Mouse (Mus musculus) embryonic fibroblast, embryonic 13.5 days (primary cell): ENCODE measurements around the gene Fut8. TPM values are rescaled to one million over a fixed set of nuclear protein-coding genes. Genes with fewer than 3 reads are reported as not detected.

ENCODE experiments used
- H3K27ac ChIP-seq: 2 replicates; pipeline ENCODE4 v1.5.1; 2012; ENCODE audit warnings: low read length, control low read depth, inconsistent platforms; ENCODE audit not compliant: insufficient read depth
- H3K4me1 ChIP-seq: 2 replicates; pipeline ENCODE4 v1.6.1; 2011; ENCODE audit warnings: low read length; ENCODE audit not compliant: control insufficient read depth, insufficient read depth
- H3K4me3 ChIP-seq: 2 replicates; pipeline ENCODE4 v1.5.1; 2011; ENCODE audit warnings: mild to moderate bottlenecking, control low read depth, low read length; ENCODE audit not compliant: insufficient read depth
- CTCF ChIP-seq: IDR thresholded peaks from 2 replicates; pipeline ENCODE4 v1.5.1; 2011; ENCODE audit warnings: mild to moderate bottlenecking, control low read depth, low read length, moderate library complexity, borderline replicate concordance; ENCODE audit not compliant: insufficient read depth
- POLR2A ChIP-seq: IDR thresholded peaks from 2 replicates; pipeline ENCODE4 v1.6.1; 2011; ENCODE audit warnings: low read depth, mild to moderate bottlenecking, control low read depth, low read length, moderate library complexity
- polyA plus RNA-seq: library from polyadenylated mRNA; stranded (reverse); fragments of >200 nt; gene quantifications from 2 replicates; pipeline ENCODE4 v1.2.4, GENCODE M21; 2011; ENCODE audit warnings: low read depth; ENCODE audit not compliant: missing spikeins, insufficient read length

The Fut8 gene
- polyA plus RNA-seq, 1 experiment: 38.2 TPM

- H3K4me1 ChIP-seq: no peaks in the 10 kb centered on the region
- H3K4me3 ChIP-seq: no peak overlapping the region
- no peak overlapping the region for H3K27ac ChIP-seq
- TF ChIP-seq POLR2A (no peak), CTCF (no peak)
Observed at GRCm38 (mm10) chr12:77421667-77422393, 183.9 kb downstream of the Fut8 start.

- TF ChIP-seq POLR2A (no peak), CTCF (no peak)
- no peak overlapping the region for H3K27ac ChIP-seq
- no peaks in the 10 kb centered on the region for H3K4me1 ChIP-seq
- no peak overlapping the region for H3K4me3 ChIP-seq
Observed at GRCm38 (mm10) chr12:77426093-77426492, 188.2 kb downstream of the Fut8 start.

GRCm38 (mm10) chr12:77428165-77428564 lies 190.2 kb downstream of the Fut8 start:
- TF ChIP-seq POLR2A (no peak), CTCF (no peak)
- Histone ChIP-seq H3K4me1 (no peaks in the 10 kb centered on the region), H3K27ac (no peak overlapping the region), H3K4me3 (no peak overlapping the region)

- no peak overlapping the region for H3K27ac ChIP-seq
- no peak overlapping the region for H3K4me3 ChIP-seq
- TF ChIP-seq POLR2A: no peak
- no peak for TF ChIP-seq CTCF
- no peaks in the 10 kb centered on the region for H3K4me1 ChIP-seq
Observed at GRCm38 (mm10) chr12:77429381-77429780, 191.5 kb downstream of the Fut8 start.

DNA sequence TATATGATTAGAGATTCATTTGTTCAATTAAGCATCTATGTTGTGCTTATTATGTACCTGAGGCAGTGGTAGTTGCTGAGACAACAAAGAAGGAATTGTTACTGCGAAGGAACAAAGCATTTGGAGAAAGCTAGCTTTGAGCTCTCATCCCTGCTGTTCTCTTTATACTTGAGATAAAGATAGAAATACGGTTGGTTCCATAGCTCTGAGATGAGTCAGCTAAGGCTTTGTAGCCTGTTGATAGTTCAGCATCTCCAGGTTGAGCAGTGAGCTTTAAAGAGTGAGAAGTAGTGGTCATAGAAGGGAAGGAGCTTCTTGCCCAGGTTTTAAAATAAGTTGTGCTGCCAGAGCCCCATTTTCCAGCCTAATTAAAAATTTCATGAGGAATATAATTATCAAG lies 198.8 kb downstream of the Fut8 start:
- Histone ChIP-seq H3K4me1 (no peaks in the 10 kb centered on the region), H3K4me3 (no peak overlapping the region), H3K27ac (no peak overlapping the region)
- no peak for TF ChIP-seq POLR2A
- no peak for TF ChIP-seq CTCF

DNA sequence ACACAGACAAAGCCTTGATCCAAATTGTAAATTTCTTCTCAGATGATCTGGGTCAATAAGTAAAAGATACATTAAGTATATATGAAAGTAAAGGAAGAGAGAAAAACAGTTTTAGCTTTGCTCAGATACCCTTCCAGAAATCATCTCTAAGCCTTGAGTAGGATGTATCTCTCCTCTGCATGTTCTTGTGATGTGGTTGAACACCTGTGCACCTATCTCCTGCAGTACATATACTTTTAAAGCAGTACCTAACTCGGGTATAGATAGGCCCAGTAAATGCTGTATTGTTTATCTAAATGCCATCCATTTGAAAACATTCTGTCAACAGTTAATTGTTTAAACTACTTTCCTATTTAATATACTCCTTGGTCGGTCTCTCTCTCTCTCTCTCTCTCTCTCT lies 212.9 kb downstream of the Fut8 start:
- Histone ChIP-seq H3K27ac (no peak overlapping the region), H3K4me1 (no peaks in the 10 kb centered on the region), H3K4me3 (no peak overlapping the region)
- TF ChIP-seq CTCF: no peak
- no peak for TF ChIP-seq POLR2A

DNA sequence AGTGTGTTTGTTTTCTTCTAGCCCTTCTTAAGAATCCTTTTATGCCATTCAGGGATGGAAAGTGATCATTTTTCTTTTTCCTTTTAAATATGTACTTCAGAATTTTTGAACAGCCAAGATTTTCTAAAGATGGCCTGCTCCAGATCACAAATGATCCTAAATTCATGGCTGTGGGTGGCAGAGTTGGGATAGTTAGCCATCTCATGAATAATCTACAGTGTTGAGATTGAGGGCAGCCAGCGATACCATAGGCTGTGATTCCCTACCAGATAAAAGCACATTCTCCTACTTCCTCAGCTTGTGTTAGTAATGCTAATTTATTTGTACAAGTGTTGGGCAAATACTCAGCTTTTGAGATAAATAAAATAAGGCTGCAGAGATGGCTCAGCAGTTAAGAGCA lies 228.3 kb downstream of the Fut8 start:
- H3K27ac ChIP-seq: no peak overlapping the region
- TF ChIP-seq POLR2A: no peak
- no peak for TF ChIP-seq CTCF
- H3K4me3 ChIP-seq: no peak overlapping the region
- H3K4me1 ChIP-seq: no peaks in the 10 kb centered on the region

GRCm38 (mm10) chr12:77479931-77480330 lies 242.0 kb downstream of the Fut8 start:
- no peak overlapping the region for H3K4me3 ChIP-seq
- peaks cover 3% of the 10 kb centered on the region; the same call in 1 of the 2 replicates for H3K4me1 ChIP-seq
- H3K27ac ChIP-seq: no peak overlapping the region
- TF ChIP-seq POLR2A (no peak), CTCF (no peak)

GRCm38 (mm10) chr12:77481153-77481552 lies 243.2 kb downstream of the Fut8 start:
- Histone ChIP-seq H3K27ac (no peak overlapping the region), H3K4me3 (no peak overlapping the region), H3K4me1 (peaks cover 3% of the 10 kb centered on the region; the same call in 1 of the 2 replicates)
- TF ChIP-seq CTCF: no peak
- TF ChIP-seq POLR2A: no peak

DNA sequence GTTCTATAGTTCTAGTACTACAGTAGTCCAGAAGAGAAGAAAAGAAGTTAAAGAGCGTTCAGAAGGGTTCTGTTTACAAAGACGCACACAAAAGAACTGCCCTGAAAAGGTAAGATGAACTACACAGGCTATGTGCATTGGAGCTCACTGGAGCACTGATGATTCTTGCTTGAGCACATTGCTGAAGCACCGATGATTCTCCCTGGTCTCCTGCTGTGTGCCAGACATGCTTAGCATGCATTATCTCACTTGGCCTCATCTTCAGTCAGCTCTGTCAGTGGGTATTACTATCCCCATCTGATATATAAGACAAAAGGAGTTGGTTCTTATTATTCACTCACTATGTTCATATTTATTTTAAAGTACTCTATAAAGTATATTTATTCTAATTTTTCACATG lies 243.9 kb downstream of the Fut8 start:
- Histone ChIP-seq H3K4me1 (peaks cover 3% of the 10 kb centered on the region; the same call in 1 of the 2 replicates), H3K4me3 (no peak overlapping the region), H3K27ac (no peak overlapping the region)
- no peak for TF ChIP-seq POLR2A
- TF ChIP-seq CTCF: no peak
